Mouse (Mus musculus): ENCODE measurements around the gene Olfr1100.

DNA sequence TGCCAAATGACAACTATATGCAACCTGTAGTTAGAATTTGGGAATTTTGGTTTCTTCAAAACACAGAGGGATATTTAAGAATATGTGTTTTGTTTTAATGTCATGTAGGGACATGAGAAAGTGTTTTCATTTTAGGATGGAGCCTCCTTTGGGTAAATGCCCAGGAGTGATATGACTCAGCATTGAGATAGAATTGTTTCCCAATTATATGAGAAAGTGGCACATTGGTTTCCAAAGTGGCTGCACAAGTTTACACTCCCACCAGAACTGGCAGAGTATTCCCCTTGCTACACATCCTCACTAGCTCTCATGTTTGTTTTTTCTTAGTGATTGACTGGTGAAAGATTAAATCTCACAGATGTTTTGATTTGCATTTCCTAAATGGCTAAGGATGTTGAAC lies 53.2 kb downstream of the Olfr1100 start:
- TF ChIP-seq CTCF (IDR thresholded peaks at IDR 0.05; ENCODE audit: low read depth), result no peak
- TF ChIP-seq EP300 (optimal IDR thresholded peaks at IDR 0.05), result no peak
